13 mouse cellular contexts compared by ENCODE assay signal in genomic region chrX:145454828-145455227, GRCm38 (mm10). TPM values are rescaled to one million over a fixed set of nuclear protein-coding genes. Genes with fewer than 3 reads are reported as not detected.
A peak's percentile ranks its signal among the peaks of the same experiment; 100 is the strongest.
DNase-seq lines count a peak whose midpoint lies in the region; ATAC-seq and TF ChIP-seq lines count a peak whose summit lies in the region.
"Had no signal": no experiment of that assay in that cellular context is flagged by ENCODE, and none has a peak within 500 bp of the region (broad histone marks: within the 10 kb centered on the region; RNA-seq: fewer than 3 reads in every experiment).

No protein-coding gene starts in this region.

- peak; percentile 29 for ATAC-seq in forebrain, postnatal 0 days
- peak; percentile 62 for ATAC-seq in hindbrain, postnatal 0 days
- no peak for ATAC-seq in hindbrain, embryonic 12.5 days (ENCODE audit: low FRiP score)
- ATAC-seq in neural tube, embryonic 14.5 days (ENCODE audit: low read depth): peak; percentile 61; the same call in 1 of the 2 replicates
- no peak for ATAC-seq in neural tube, embryonic 15.5 days (ENCODE audit: low FRiP score)

- no peak overlapping the region for H3K9ac ChIP-seq in forebrain, postnatal 0 days
- no peak overlapping the region for H3K9ac ChIP-seq in hindbrain, postnatal 0 days (replicated peaks; ENCODE audit: low read length)
- H3K9ac ChIP-seq in hindbrain, embryonic 12.5 days: no peak overlapping the region
- H3K9ac ChIP-seq in neural tube, embryonic 14.5 days (replicated peaks; ENCODE audit: low read depth, low read length): no peak overlapping the region
- H3K9ac ChIP-seq in neural tube, embryonic 15.5 days (replicated peaks): no peak overlapping the region
- H3K9ac ChIP-seq: embryonic facial prominence, embryonic 13.5 days had no signal

- no peak overlapping the region for H3K4me3 ChIP-seq in forebrain, postnatal 0 days (ENCODE audit: low read depth, low read length)
- no peak overlapping the region for H3K4me3 ChIP-seq in forebrain, embryonic 10.5 days
- H3K4me3 ChIP-seq in hindbrain, postnatal 0 days (ENCODE audit: low read length): no peak overlapping the region
- no peak overlapping the region for H3K4me3 ChIP-seq in hindbrain, embryonic 12.5 days
- H3K4me3 ChIP-seq in neural tube, embryonic 14.5 days (ENCODE audit: low read depth, low read length): no peak overlapping the region
- H3K4me3 ChIP-seq in neural tube, embryonic 15.5 days (replicated peaks): no peak overlapping the region
- H3K4me3 ChIP-seq: embryonic facial prominence, embryonic 13.5 days; midbrain, embryonic 10.5 days; myocyte had no signal

- no peaks in the 10 kb centered on the region for H3K9me3 ChIP-seq in forebrain, postnatal 0 days (ENCODE audit: low read length)
- no peaks in the 10 kb centered on the region for H3K9me3 ChIP-seq in forebrain, embryonic 10.5 days
- H3K9me3 ChIP-seq in hindbrain, postnatal 0 days (ENCODE audit: low read length): no peaks in the 10 kb centered on the region
- no peaks in the 10 kb centered on the region for H3K9me3 ChIP-seq in hindbrain, embryonic 12.5 days (replicated peaks)
- no peaks in the 10 kb centered on the region for H3K9me3 ChIP-seq in neural tube, embryonic 14.5 days (ENCODE audit: control insufficient read depth, low read length)
- H3K9me3 ChIP-seq in neural tube, embryonic 15.5 days (replicated peaks): no peaks in the 10 kb centered on the region
- H3K9me3 ChIP-seq: embryonic facial prominence, embryonic 13.5 days; midbrain, embryonic 10.5 days had no signal

- no peaks in the 10 kb centered on the region for H3K27me3 ChIP-seq in forebrain, postnatal 0 days (ENCODE audit: insufficient read depth, low read length)
- H3K27me3 ChIP-seq in forebrain, embryonic 10.5 days (ENCODE audit: poor library complexity, severe bottlenecking): peaks cover 47% of the 10 kb centered on the region
- no peaks in the 10 kb centered on the region for H3K27me3 ChIP-seq in hindbrain, postnatal 0 days (ENCODE audit: insufficient read depth, low read length)
- H3K27me3 ChIP-seq in hindbrain, embryonic 12.5 days: 0 out of 2 replicates have a peak, but pooled peaks cover 4% of the 10 kb centered on the region
- H3K27me3 ChIP-seq in neural tube, embryonic 14.5 days (ENCODE audit: control insufficient read depth, insufficient read depth, low read length): no peaks in the 10 kb centered on the region
- no peaks in the 10 kb centered on the region; the same call in 1 of the 2 replicates for H3K27me3 ChIP-seq in neural tube, embryonic 15.5 days (replicated peaks)

- 53% methylated on average over 4 of the region's 4 CpGs for WGBS in forebrain, postnatal 0 days
- WGBS in forebrain, embryonic 10.5 days: 91% methylated on average over 4 of the region's 4 CpGs
- WGBS in hindbrain, postnatal 0 days: 67% methylated on average over 4 of the region's 4 CpGs
- 86% methylated on average over 4 of the region's 4 CpGs for WGBS in hindbrain, embryonic 12.5 days
- WGBS in neural tube, embryonic 14.5 days: 74% methylated on average over 4 of the region's 4 CpGs
- 75% methylated on average over 4 of the region's 4 CpGs for WGBS in neural tube, embryonic 15.5 days

- no peak overlapping the region for H3K4me2 ChIP-seq in forebrain, postnatal 0 days (ENCODE audit: low read depth)
- H3K4me2 ChIP-seq in hindbrain, postnatal 0 days (ENCODE audit: low read depth, low read length): no peak overlapping the region
- no peak overlapping the region for H3K4me2 ChIP-seq in hindbrain, embryonic 12.5 days (replicated peaks)
- H3K4me2 ChIP-seq in neural tube, embryonic 14.5 days (ENCODE audit: low read depth, low read length): no peak overlapping the region
- no peak overlapping the region for H3K4me2 ChIP-seq in neural tube, embryonic 15.5 days
- H3K4me2 ChIP-seq: embryonic facial prominence, embryonic 13.5 days had no signal

- TF ChIP-seq CTCF in forebrain, postnatal 0 days (IDR thresholded peaks at IDR 0.05; ENCODE audit: low read depth): no peak
- no peak for TF ChIP-seq CTCF in hindbrain, postnatal 0 days (IDR thresholded peaks at IDR 0.05; ENCODE audit: low read depth)

- H3K4me1 ChIP-seq in forebrain, postnatal 0 days (ENCODE audit: insufficient read depth): no peaks in the 10 kb centered on the region
- no peaks in the 10 kb centered on the region for H3K4me1 ChIP-seq in forebrain, embryonic 10.5 days
- H3K4me1 ChIP-seq in hindbrain, postnatal 0 days (ENCODE audit: insufficient read depth, low read length): no peaks in the 10 kb centered on the region
- H3K4me1 ChIP-seq in hindbrain, embryonic 12.5 days: no peaks in the 10 kb centered on the region
- H3K4me1 ChIP-seq in neural tube, embryonic 14.5 days (ENCODE audit: control insufficient read depth, insufficient read depth, low read length): no peaks in the 10 kb centered on the region
- H3K4me1 ChIP-seq in neural tube, embryonic 15.5 days: no peaks in the 10 kb centered on the region
- H3K4me1 ChIP-seq: embryonic facial prominence, embryonic 13.5 days; midbrain, embryonic 10.5 days had no signal

- H3K27ac ChIP-seq in forebrain, postnatal 0 days (ENCODE audit: low read depth, low read length): no peak overlapping the region
- no peak overlapping the region for H3K27ac ChIP-seq in forebrain, embryonic 10.5 days
- H3K27ac ChIP-seq in hindbrain, postnatal 0 days: no peak overlapping the region; the same call in 1 of the 2 replicates
- H3K27ac ChIP-seq in hindbrain, embryonic 12.5 days: no peak overlapping the region
- no peak overlapping the region for H3K27ac ChIP-seq in neural tube, embryonic 14.5 days (ENCODE audit: low read depth, low read length)
- H3K27ac ChIP-seq in neural tube, embryonic 15.5 days (replicated peaks): no peak overlapping the region
- H3K27ac ChIP-seq: embryonic facial prominence, embryonic 13.5 days; kidney, postnatal 0 days; midbrain, embryonic 10.5 days had no signal

- H3K36me3 ChIP-seq in forebrain, postnatal 0 days (ENCODE audit: insufficient read depth): no peaks in the 10 kb centered on the region; the same call in 1 of the 2 replicates
- peaks cover 18% of the 10 kb centered on the region for H3K36me3 ChIP-seq in forebrain, embryonic 10.5 days (replicated peaks)
- no peaks in the 10 kb centered on the region for H3K36me3 ChIP-seq in hindbrain, postnatal 0 days (ENCODE audit: insufficient read depth, low read length)
- peaks cover 5% of the 10 kb centered on the region; the same call in 1 of the 2 replicates for H3K36me3 ChIP-seq in hindbrain, embryonic 12.5 days
- no peaks in the 10 kb centered on the region for H3K36me3 ChIP-seq in neural tube, embryonic 14.5 days (ENCODE audit: control insufficient read depth, insufficient read depth, low read length)
- peaks cover 2% of the 10 kb centered on the region; the same call in 1 of the 2 replicates for H3K36me3 ChIP-seq in neural tube, embryonic 15.5 days

- peak; percentile 9 for DNase-seq in forebrain, postnatal 0 days
- DNase-seq in forebrain, embryonic 10.5 days (ENCODE audit: extremely low spot score, low spot score): no peak
- DNase-seq in hindbrain, postnatal 0 days (ENCODE audit: low spot score): peak; percentile 48
- DNase-seq in skeletal muscle tissue, adult 2 months (ENCODE audit: low read depth, low spot score): peak; percentile 27
- DNase-seq: cerebellum, adult 11 months; lung, postnatal 36 days had no signal

RNA-seq across cellular contexts. Expression of gene Amot, which starts 50.2 kb away (rescaled TPM):
- 13.2 and 18.3 TPM in 2 replicates for total RNA-seq in forebrain, postnatal 0 days (2014; rRNA removed)
- polyA plus RNA-seq in forebrain, postnatal 0 days (2015; fragmentation: Nextera tagmentation; extraction: Ambion mirVana): 4.5 and 7.7 TPM in 2 replicates
- polyA plus RNA-seq in forebrain, embryonic 10.5 days (2016; fragmentation: Nextera tagmentation; extraction: Ambion mirVana): 13.7 and 17.5 TPM in 2 replicates
- 28.9 and 29.8 TPM in 2 replicates for total RNA-seq in hindbrain, postnatal 0 days (2014; rRNA removed)
- 8.2 and 9.4 TPM in 2 replicates for polyA plus RNA-seq in hindbrain, postnatal 0 days (2015; fragmentation: Nextera tagmentation; extraction: Ambion mirVana)
- polyA plus RNA-seq in hindbrain, embryonic 12.5 days (2016; fragmentation: Nextera tagmentation; extraction: Ambion mirVana): 25.9 and 33.1 TPM in 2 replicates
- 8.0 and 9.8 TPM in 2 replicates for polyA plus RNA-seq in neural tube, embryonic 14.5 days (2014; fragmentation: Nextera tagmentation; extraction: Ambion mirVana)
- 9.1 and 12.0 TPM in 2 replicates for polyA plus RNA-seq in neural tube, embryonic 15.5 days (2015; fragmentation: Nextera tagmentation; extraction: Ambion mirVana)

Comparison
In these comparisons a context has a peak if more than half of its experiments do, and no peak if none do; other contexts are left out.
1. ATAC-seq: peak in forebrain, postnatal 0 days (single experiment), hindbrain, postnatal 0 days (single experiment) and neural tube, embryonic 14.5 days (single experiment); none in hindbrain, embryonic 12.5 days (single experiment) and neural tube, embryonic 15.5 days (single experiment).